Mouse (Mus musculus) neural tube, postnatal 0 days (tissue): ENCODE results near the gene Cep89. TPM values are rescaled to one million over a fixed set of nuclear protein-coding genes. Genes with fewer than 3 reads are reported as not detected.

ENCODE experiments used
- polyA plus RNA-seq: library from polyadenylated mRNA; unstranded; fragments of >200 nt; fragmentation: Nextera tagmentation; extraction: Ambion mirVana; gene quantifications from 2 replicates; pipeline ENCODE4 v1.2.1, GENCODE M21; 2015

The Cep89 gene
- 19.2 and 20.0 TPM in 2 replicates for polyA plus RNA-seq

GRCm38 (mm10) chr7:35396542-35397168 is at the start of gene Cep89, which contains the start of gene Faap24:
Cep89 (plus strand) TSS chr7:35397035.
Faap24 (minus strand) TSS chr7:35396836.

DNA sequence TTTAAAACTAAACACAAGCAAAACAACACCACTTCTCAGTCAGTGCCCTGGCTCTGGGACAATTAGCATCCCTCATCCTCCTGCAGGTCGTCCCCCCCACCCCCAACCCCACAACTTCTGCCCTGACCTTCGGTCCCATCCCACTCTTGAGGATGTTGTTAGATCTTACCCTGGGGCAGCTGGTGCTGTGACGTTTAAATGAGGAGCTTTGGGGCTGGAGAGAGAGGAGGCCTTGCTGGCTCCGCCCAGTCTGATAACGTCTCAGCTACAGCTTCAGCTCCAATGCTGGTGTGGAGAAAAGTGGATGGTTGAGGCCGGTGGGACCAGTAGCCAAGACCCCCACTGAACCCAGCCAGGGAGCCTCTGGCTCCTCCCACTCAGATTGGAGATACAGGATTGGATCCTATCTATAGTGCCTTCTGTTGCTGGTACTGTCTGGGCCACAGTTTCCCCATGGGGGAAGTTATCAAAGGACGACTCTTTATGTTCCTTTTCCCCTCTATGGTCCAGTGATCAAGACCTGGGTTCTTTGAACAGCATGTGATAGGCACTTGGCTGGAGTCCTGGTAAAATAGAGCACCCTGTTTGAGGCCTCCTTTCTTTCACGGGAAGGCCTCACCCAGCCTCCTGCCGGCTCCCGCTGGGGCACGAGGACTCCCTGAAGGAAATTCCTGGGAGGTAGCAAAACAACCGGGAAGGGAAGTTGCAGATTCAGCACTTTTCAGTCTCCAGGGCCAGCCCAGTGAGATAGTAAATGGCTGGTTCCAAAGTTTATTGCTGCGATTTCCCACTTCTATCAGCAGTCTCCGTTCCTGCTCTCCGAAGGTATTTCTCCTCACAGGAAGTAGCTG is 51.4 kb downstream of the Cep89 start, which contains the start of gene Slc7a9:
Slc7a9 (plus strand) TSS at position 801 of the 851 bp plus-strand sequence.

Other genes starting within 250 kb of the Cep89 start
- 72.3 and 79.4 TPM in 2 replicates for gene Slc7a10, start 210.7 kb upstream of the Cep89 start, polyA plus RNA-seq
- gene Lrp3, start 181.5 kb upstream of the Cep89 start, polyA plus RNA-seq, result 31.6 and 32.4 TPM in 2 replicates
- 17.7 and 18.7 TPM in 2 replicates for gene Gpatch1, start 78.6 kb upstream of the Cep89 start, polyA plus RNA-seq
- 4.4 and 5.0 TPM in 2 replicates for gene Rhpn2, start 62.9 kb upstream of the Cep89 start, polyA plus RNA-seq
- gene Faap24, start 199 bp upstream of the Cep89 start, polyA plus RNA-seq, result 12.3 and 12.4 TPM in 2 replicates
- 0.25 TPM in 1 of 2 replicates, not detected in the other for gene Slc7a9, start 51.8 kb downstream of the Cep89 start, polyA plus RNA-seq
- 0.69 and 0.86 TPM in 2 replicates for gene Tdrd12, start 140.7 kb downstream of the Cep89 start, polyA plus RNA-seq
- gene Nudt19, start 159.3 kb downstream of the Cep89 start, polyA plus RNA-seq, result 162 and 175 TPM in 2 replicates
- gene Rgs9bp, start 188.5 kb downstream of the Cep89 start, polyA plus RNA-seq, result 0.10 and 0.23 TPM in 2 replicates
- 14.7 and 15.6 TPM in 2 replicates for gene Ankrd27, start 189.2 kb downstream of the Cep89 start, polyA plus RNA-seq